Mouse (Mus musculus) urinary bladder, postnatal 4 days (tissue): ENCODE data around the gene Cdkn2aip.

ENCODE experiments used
- DNase-seq, 2 experiments: peaks; one replicate each; pipeline ENCODE4 v3.0.0; 2021 to 2022; ENCODE audit warnings: low spot score in 2 of 2

Cdkn2aip gene

DNA sequence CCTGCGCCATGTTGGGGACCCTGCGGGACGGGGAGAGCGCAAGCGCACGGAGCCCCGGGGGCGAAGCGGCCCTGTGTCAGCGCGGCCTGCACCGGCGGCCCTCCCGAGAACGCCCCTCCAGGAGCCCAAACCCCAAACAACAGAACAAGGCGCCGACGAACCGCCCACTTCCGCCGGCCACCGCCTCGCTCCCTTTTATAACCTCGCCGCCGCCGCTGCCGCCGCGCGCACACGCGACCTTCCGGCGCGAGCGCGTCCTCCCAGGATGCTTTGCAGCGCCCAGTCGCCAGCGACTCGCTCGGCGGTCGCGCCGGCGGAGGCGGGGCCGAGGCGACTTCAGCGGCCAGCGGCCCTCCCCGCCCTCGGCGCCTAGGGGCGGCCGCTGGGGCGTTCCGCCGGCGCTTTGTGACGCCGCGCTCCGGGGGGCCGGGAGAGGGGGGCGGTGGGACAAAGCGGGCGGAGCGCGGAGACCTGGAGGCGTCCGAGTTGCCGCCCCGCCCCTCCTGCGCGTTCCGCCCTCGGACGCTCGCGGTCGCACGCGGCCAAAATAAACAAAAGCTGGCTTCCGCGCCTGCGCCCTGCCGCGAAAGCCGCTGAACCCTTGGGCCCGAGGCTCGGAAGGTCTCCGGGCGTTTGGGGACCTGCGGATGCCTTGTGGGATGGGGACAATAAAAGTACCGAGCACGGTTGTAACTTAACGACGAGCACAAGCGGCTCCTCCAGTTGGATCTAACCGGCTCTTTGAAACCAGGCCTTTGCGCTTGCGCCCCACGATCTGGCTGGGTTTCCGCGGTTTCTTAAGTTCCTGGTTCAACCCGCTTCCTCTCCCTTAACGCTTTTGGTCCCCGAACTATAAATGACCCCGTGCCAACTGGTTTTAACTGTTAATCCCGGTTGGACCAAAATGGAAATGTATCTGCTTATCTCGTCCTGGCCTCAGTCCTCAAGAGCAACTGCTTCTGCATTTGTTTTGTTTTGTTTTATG, at the start of gene Cdkn2aip:
Cdkn2aip (minus strand) TSS at position 172 of the 985 bp plus-strand sequence.
- DNase-seq, result peak; percentile 96 to 97

DNA sequence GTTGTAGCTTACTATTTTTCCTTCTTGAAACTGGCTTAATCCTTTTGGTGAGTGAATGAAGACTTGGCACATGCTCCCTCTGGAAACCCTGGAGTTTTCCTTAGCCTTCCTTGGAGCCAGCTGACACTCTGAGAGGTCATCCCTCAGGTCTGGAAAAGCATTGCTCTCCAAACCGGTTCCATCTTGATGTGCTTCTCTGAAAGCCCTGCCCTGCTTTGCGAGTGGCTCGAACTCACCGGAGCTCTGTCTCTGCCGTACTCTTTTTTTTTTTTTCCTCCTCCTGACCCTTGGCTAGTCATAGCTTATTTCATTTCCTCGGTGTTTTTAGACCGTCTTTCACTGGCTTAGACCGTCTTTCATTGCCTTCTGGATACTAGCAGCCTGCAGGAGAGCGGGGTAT, 49.5 kb upstream of the Cdkn2aip start:
- no peak for DNase-seq

DNA sequence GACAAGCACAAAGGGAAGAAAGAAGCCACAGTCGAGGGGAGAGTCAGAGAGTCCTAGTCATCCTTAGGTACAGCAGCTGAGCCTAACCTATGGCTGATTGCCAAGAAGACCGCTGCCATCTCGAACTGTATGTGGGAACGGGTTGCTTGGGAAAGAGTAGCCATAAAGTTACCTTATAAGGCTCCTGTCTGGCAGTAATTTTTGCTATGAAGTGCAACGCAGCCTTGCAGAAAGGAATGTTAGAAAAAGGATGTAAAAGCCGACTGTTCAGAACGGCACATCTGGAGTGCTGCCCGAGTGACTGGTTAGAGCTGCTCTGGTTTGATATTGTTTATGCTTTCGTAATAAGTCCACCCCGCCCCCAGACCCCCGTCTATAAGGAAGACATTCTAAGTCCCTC, 47.0 kb upstream of the Cdkn2aip start:
- DNase-seq, result no peak

DNA sequence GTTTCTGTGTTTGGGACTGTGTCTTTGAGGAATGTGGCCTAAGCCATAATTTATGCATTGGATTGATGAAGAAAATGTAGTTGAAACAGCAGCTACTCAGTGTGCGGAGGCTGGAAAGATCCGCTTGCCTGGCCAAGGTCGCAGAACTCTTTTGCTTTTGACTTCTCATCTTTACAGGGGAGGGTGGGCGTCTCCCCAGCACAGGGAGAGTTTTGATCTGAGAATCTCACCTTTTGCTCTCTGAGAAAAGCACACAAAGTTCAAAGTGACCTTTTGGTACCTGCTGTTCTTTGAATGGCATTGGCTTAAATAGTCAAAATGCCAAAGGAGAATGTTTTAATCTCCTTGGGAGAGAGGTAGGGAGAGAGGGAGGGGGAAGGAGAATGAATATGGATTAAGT, 46.5 kb upstream of the Cdkn2aip start:
- no peak for DNase-seq

DNA sequence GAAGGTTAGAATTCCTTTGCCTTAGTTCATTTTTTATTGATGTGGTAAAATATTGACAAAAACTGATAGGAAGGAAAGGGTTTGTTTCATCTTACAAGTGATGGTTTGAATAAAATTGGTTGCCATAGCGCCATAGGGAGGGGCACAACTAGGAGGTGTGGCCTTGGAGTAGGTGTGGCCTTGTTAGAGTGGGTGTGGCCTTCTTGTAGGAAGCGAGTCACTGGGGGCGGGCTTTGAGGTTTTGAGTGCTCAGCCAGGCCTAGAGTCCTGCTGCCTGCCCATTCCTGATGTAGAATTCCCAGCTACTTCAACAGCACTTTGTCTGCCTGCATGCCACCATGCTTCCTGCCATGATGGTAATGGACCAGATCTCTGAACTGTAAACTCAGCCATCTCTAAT, 39.4 kb upstream of the Cdkn2aip start:
- no peak for DNase-seq

DNA sequence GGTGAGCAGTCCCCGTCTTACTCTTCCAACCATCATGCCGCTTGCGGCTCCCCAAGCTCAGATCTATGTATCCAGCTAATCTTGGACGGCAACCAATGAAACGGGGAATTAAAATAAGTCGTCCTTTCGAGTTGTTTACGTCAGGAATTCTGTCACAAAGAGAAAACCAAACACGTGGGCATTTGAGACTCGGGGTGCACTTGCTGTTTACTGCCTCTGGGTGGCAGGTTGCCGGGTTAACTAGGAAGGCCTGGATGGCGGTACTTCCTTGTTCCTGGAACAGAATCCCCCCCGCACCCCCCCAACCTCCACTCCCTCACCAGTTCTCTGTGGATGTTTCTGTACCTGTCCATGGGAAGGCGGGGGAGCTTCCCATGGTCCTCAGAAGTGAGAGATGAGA, 36.4 kb upstream of the Cdkn2aip start:
- no peak for DNase-seq

DNA sequence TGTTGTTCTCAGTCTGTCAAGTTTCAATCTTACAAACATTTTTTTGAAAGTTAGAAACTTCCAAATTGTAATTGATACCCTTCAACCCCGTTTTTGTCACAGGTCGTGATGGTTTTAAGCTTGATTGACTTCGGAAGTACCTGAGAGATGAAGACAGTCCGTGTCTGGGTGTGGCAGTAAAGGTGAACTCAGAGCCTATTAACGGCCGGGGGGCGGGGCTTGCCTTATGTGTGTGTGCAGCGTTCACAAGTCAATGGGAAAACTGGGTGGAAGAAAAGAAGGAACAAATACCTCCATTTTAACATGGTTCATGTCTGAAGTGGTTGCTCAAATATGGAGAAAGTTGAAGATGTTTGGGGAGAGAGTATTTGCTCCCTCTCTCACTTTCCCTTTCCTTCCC, 35.8 kb upstream of the Cdkn2aip start:
- no peak for DNase-seq

DNA sequence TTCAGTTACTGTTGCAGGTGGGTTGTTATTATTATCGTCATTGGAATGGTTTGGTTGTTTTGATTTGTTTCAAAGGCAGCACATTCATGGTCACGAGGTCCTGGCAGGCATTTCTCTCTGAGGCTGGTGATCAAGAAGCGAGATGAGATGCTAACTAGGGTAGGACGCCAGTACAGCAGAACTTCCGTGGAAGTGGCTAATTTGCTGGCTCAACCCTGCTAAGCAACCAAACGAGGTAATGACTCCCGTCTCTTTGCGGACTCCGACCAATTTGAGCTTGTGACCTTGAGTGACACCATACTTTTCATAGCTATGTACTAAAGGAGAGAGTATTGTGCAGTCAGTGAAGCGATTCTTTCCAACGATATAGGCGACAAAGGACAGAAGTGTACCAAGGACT, 32.6 kb upstream of the Cdkn2aip start:
- no peak for DNase-seq

DNA sequence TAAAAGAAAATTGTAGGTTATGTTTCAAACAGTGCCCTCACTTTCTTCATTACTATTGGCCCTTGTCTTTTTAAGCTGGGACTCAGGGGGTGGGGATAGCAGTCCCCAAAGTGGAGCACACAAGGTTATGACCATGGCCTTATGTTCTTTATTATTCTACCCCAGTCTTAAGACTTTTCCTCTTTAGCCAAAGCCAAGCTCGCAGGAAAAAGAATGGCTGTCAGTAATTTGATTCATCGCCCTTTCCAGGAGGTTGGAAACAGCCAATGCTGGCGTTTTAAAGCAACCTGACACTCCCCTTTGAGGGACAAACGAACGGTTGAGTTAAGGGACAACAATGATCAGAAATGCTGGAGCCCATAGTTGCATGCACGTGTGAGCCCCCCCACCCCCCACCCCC, 32.1 kb upstream of the Cdkn2aip start:
- no peak for DNase-seq

DNA sequence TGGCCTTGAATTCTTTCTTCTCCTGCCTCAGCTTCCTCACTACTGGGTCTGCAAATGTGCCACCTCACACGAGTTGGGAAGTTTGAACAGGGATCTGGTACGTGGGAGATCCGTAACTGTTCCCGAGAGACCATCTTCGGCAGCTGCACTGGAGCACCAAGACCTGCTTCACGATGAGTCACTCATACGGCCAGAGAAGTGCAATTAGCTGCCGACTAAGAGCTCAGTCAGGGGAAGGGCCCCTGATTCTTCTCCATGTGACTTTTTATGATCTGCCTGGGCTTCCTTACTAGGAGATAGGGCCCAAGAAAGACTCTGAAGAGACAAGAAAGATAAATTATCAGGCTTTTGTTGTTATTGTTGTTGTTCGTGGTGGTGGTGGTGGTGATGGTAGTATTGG, 31.1 kb upstream of the Cdkn2aip start:
- DNase-seq, result no peak

DNA sequence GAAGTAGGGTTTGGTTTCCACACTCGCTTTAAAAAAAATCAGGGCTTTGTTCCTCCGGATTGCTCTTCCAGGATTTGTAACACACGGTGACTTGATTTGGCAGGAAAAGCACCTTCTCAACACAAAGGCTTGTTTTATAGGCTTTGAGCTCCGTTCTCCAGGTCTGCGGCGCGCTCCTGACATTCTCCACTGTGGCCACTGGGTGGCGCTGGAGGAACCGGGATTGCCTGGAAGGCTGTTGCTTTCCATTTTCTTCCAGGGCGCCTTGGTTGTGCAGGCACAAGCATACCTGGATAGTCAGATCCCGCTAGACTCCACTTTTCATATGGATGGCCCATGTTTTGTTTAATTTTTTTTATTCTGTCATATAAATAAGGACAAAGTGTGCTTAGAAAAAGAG, 29.7 kb upstream of the Cdkn2aip start:
- peak; percentile 77 to 90 for DNase-seq

DNA sequence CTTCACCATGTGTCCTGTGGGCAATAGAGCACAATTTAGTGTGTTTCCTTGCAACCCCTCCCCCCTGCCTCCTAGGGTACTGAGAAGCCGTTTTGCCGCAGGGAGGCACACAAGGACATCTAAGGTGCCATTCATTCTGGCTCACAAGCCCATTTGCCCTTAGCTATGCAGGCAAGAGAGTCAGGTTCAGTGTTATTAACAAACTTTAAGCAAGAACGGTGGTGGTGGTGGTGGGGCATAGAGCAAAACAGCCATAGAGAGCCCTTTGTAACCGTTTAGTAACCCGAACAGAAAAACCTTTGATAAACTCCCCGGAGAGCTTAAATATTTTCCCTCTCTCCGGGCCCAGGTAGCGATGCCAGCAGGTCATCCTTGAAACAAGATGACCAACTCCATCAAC, 29.3 kb upstream of the Cdkn2aip start:
- no peak for DNase-seq

DNA sequence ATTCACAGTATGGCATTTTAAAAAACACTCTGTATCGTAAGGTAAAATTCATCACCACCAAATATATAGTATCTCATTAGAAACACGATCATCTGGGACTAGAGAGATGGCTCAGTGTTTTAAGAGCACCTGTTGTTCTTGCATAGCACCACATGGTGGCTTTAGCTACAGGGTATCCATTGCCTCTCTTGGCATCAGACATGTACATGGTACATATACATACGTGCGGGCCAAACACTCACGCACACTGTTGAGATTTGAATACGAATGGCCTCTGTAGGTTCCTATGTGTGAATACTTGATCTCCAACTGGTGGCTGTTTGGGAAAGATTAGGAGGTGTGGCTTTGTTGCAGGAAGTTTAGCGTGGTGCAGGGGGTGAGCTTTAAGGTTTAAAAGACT, 28.6 kb upstream of the Cdkn2aip start:
- no peak for DNase-seq

DNA sequence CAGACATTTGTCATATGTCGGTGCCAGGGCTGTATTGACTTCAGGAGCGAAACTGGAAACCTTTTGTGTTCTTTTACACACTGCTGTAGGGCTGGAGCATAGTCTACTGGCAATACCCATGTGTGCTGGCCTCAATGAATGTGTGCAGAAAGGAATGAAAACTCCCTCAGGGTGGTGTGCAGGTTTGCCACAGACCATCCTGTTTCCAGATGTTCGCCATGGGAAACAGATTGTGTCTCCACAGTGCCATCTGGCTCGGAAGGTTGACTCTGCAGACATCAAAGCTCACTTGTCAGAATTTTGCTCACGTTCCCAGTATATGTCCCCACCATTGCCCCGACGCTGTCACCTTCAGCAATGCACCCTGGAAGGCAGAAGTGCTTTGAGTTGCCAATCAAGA, 23.4 kb upstream of the Cdkn2aip start:
- no peak for DNase-seq

DNA sequence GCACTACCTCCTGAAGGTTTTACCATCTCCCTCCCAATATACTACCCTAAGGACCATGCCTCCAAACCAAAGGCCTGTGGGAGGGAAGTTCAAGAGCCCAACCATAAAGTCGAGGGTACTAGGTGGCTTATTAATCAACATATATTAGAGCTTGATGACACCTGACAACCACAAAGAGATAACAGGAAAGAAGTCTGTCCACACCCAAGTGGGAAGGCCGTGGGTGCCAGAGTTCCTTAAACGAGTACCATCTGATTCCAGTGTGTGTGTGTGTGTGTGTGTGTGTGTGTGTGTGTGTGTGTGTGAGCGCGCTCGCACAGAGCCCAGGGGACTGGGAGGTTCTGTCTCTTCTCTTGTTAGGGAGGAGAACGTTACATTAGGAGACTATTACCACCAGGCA, 15.6 kb upstream of the Cdkn2aip start:
- DNase-seq, result no peak

DNA sequence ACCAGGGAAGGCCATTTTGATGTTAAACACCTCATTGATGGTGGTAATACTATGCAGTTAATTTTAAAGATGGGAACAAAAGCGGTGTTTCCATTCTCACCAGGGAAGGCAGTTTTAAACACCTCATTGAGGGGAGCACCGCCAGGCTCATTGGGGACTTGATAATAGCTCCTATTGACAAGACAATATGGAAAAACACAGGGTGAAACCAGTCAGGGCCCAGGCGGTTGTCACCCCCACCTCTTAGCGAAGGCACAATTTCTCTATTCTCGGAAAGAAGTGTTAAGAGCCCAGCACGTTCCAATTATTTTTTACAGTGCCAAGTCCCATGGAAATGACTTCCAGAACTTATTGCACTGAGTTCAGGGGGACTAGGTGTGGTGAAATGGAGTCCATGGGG, 13.2 kb upstream of the Cdkn2aip start:
- DNase-seq, result no peak

DNA sequence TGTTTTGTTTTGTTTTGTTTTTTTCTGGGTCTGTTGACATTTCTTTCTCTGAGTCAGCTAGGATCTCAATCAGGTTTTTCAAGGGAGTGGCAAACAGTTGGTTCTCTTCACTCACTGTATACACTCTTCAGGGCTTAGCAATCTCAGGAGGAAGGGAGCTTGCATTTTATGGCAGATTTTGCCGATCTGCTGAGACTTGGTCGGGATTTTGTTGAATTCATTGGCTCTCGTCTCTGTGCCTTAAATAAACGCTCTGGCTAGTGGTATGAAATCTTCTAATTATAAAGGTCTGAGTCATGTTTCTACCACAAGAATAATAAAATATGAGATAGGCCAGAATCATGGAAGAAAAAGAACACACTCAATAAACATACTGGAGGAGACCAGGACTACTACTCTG, 7.9 kb upstream of the Cdkn2aip start:
- DNase-seq, result no peak

DNA sequence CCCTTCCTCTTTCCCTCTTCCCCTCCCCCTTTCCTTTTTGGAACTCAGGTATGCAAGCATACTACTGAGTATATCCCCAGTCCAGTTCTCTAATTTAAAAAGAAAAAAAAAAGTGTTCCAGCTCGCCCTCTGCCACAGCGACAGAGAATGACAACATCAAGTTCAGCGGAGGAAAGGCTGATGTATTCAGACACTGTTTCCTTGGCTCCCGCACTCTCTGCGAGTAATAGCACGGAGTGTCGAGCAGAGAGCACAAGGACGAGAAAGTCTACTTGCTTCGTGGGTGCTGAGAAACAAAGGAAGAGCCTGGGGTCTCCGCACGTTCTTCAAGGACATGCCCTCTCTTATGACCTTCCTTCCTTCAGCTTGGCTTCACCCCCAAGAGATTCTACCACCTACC, 4.9 kb upstream of the Cdkn2aip start:
- DNase-seq, result no peak

DNA sequence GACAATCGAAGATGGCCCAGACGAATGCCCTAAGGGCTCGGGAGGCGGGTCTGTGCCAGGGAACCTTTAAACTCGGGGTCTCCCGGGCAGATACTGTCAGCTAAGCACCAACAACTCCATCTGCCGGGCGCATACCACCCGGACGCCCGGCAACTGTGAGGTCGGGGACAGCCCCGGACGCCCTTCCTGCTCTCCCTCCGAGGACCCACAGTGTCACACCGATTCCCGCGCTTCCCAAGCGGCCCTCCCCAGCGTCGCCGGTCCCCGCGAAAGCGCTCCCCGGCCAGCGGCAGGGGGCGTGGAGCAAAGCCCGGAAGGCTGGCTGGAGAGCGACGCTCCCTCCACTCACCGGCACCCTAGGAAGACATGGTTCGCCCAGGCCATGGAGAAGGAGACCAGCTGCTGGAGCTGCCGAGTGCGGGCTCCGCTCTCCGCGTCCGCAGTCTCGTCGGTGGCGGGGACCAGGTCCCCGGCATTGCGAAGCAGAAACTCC, 515 bp downstream of the Cdkn2aip start:
- peak in 1 of 2 experiments; percentile 60 for DNase-seq

DNA sequence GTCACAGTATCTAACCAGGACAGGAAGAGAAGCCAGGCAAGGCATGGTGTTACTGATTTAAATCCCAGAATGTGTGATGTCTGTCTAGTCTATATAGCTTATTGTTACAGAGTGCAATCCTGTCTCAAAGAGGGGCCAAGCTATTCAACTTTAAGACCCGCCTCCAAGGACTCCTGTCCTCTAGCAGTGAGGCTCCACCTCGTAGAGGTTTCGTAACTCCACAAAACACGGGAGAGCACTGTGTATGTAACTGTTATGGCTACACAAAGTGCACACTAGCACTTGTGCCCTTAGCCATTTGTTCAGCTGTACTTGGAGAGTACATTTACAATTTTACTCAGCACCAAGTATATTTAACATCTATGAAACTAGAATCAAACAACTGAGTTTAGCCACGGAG, 5.6 kb downstream of the Cdkn2aip start:
- DNase-seq, result no peak

DNA sequence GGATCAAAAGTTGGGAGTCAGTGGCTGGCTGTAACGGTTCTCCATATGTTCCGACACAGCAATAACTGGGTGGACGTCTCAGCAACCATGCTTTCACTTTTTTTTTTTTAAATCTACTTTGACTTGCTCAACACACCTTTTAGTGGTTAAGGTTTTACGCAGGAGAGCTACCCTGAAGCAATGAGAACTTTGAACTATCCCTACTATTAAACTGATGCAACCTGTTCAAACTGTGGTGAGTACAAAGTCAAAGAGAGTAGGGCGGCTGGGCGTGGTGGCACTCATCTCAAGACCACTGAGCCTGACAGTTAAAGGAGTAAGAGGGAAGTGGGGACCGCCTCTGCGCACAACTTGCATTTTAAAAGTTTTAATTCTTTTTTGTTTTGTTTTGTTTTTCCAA, 7.0 kb downstream of the Cdkn2aip start:
- no peak for DNase-seq

DNA sequence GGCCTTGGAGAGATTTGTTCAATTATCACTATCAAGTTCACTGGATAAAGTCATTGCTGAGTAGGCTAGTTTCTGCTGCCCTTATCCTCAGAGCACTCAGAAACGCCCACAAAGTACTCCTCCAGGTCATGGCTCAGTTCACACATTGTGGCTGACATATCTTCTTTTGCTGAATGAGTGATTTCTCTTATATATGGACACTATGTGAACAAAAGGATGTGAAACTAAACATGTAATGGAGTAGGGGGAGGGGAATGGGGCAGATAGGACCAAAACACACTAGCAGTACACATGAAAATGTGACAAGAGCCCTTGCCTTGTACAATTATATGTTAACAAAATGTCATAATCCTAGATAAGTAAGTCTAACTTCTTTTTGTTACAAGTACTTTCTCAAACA, 11.4 kb downstream of the Cdkn2aip start:
- DNase-seq, result no peak

DNA sequence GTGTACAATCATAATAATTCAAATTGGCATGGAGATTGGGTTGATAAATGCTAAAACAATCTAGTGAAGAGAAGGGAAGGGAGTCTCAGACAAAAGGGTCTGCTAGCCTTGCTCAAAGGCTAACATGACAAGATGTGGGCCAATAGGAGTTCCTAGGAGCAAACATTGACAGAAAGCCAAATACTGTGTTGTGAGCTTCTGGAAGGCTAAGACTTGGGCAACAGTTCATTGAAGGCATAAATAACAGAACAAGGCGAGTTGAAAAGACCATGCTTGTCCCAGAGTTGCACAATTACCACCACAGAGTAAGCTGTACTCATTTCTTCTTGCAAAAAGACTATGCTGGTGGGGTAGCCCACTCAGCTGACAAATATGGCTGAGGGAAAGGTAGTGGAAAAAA, 16.0 kb downstream of the Cdkn2aip start:
- no peak for DNase-seq
